Mouse (Mus musculus) neural tube, embryonic 13.5 days (tissue): ENCODE measurements at regions not wholly inside any gene's neighbourhood (a gene's known extent, or its start where the extent isn't known, plus 50 kb on each side); places are given as distances from the start of the nearest gene placed in this dataset.

Experiments
- ATAC-seq: fragments of 200-750 bp; cut with Nextera tagmentation; 2 replicates; pipeline ENCODE4 v1.8.0; 2017; ENCODE audit warnings: low read depth, mild to moderate bottlenecking, moderate TSS enrichment, moderate library complexity
- H3K27ac ChIP-seq: fragments of 300-500 bp; sonication (generic); replicated peaks from 2 replicates; pipeline ENCODE4 v1.5.1; 2015; ENCODE audit warnings: moderate library complexity, mild to moderate bottlenecking, inconsistent platforms
- H3K27me3 ChIP-seq: fragments of 300-500 bp; sonication (generic); 2 replicates; pipeline ENCODE4 v1.6.1; 2015; ENCODE audit warnings: mild to moderate bottlenecking, inconsistent platforms
- H3K36me3 ChIP-seq: fragments of 300-500 bp; sonication (generic); 2 replicates; pipeline ENCODE4 v1.6.1; 2015; ENCODE audit warnings: mild to moderate bottlenecking, inconsistent platforms
- H3K4me1 ChIP-seq: fragments of 300-500 bp; sonication (generic); replicated peaks from 2 replicates; pipeline ENCODE4 v1.6.1; 2015; ENCODE audit warnings: inconsistent platforms
- H3K4me2 ChIP-seq: fragments of 300-500 bp; sonication (generic); 2 replicates; pipeline ENCODE4 v1.6.1; 2015; ENCODE audit warnings: inconsistent platforms, mild to moderate bottlenecking, moderate library complexity
- H3K4me3 ChIP-seq: fragments of 300-500 bp; sonication (generic); 2 replicates; pipeline ENCODE4 v1.5.1; 2015; ENCODE audit warnings: mild to moderate bottlenecking, inconsistent platforms
- H3K9ac ChIP-seq: fragments of 300-500 bp; sonication (generic); 2 replicates; pipeline ENCODE4 v1.6.1; 2015; ENCODE audit warnings: moderate library complexity, mild to moderate bottlenecking, inconsistent platforms
- H3K9me3 ChIP-seq: fragments of 300-500 bp; sonication (generic); 2 replicates; pipeline ENCODE4 v1.6.1; 2016; ENCODE audit warnings: inconsistent platforms
- WGBS: fragments of 180-500 bp; shearing (Covaris S2); methylation state at CpG from one replicate; pipeline ENCODE4 v1.1.7; 2015; 5-methylcytosine and 5-hydroxymethylcytosine counted together

- ATAC-seq = no peak; the same call in 1 of the 2 replicates
- no peaks in the 10 kb centered on the region for H3K9me3 ChIP-seq
- no peak overlapping the region for H3K4me2 ChIP-seq
- no peak overlapping the region for H3K27ac ChIP-seq
- no peaks in the 10 kb centered on the region for H3K4me1 ChIP-seq
- no peak overlapping the region for H3K4me3 ChIP-seq
- 77% methylated on average over 3 of the region's 3 CpGs for WGBS
- no peaks in the 10 kb centered on the region for H3K36me3 ChIP-seq
- no peaks in the 10 kb centered on the region for H3K27me3 ChIP-seq
- H3K9ac ChIP-seq = no peak overlapping the region
These were observed 576.5 kb upstream of the Cpeb2 start for GRCm38 (mm10) chr5:42656460-42656859.

GRCm38 (mm10) chr5:42659994-42660393 lies 573.0 kb upstream of the Cpeb2 start:
- no peaks in the 10 kb centered on the region for H3K36me3 ChIP-seq
- no peak overlapping the region for H3K4me2 ChIP-seq
- H3K27ac ChIP-seq = no peak overlapping the region
- H3K27me3 ChIP-seq = no peaks in the 10 kb centered on the region
- no peak overlapping the region for H3K9ac ChIP-seq
- no peaks in the 10 kb centered on the region for H3K4me1 ChIP-seq
- no peaks in the 10 kb centered on the region for H3K9me3 ChIP-seq
- ATAC-seq = no peak
- 55% methylated on average over 4 of the region's 4 CpGs for WGBS
- H3K4me3 ChIP-seq = no peak overlapping the region

- Histone ChIP-seq H3K9ac (no peak overlapping the region), H3K36me3 (no peaks in the 10 kb centered on the region)
- WGBS = 86% methylated on average over 5 of the region's 5 CpGs
These were observed 553.4 kb upstream of the Cpeb2 start for GRCm38 (mm10) chr5:42679617-42680016.

DNA sequence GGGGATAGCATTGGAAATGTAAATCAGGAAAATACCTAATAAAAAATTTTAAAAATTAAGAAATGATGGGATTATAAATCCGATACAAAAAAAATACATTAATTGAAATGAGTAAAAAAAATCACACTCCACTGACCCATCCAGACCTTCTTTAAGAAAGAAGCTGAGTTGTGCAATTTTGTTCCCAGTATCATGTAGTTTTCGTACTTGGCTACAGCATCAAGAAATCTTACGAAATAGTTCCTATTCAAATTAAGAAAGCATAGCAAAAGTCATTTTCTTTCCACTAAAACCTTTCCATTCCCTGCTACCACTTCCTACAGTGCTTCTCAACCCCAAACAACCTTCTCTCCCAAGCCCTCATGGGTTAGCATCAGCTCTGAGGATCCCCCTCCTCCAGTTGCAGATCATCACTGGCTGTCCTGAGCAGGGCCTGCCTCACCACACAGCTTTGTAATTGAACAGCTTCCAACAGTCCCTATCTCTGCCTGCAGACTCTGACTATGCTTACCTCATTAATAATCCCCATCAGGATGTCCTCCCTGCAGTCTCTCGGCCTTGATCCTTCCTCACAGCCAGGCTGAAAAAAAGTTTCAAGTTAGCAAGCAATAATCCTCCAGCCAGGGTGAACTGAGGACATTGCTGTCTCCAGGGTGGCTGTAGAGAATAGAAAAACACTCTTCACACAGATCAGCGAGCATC lies 547.5 kb upstream of the Cpeb2 start:
- no peaks in the 10 kb centered on the region for H3K9me3 ChIP-seq
- H3K27ac ChIP-seq = no peak overlapping the region
- no peak overlapping the region for H3K9ac ChIP-seq
- ATAC-seq = no peak; the same call in 1 of the 2 replicates
- no peak overlapping the region for H3K4me2 ChIP-seq
- no peaks in the 10 kb centered on the region for H3K36me3 ChIP-seq
- WGBS = 77% methylated on average over 5 of the region's 5 CpGs
- H3K4me3 ChIP-seq = no peak overlapping the region
- H3K4me1 ChIP-seq = no peaks in the 10 kb centered on the region
- no peaks in the 10 kb centered on the region for H3K27me3 ChIP-seq

More at GRCm38 (mm10) chr5:42679617-42680016, 553.4 kb upstream of the Cpeb2 start:
- Histone ChIP-seq H3K4me1 (no peaks in the 10 kb centered on the region), H3K4me2 (no peak overlapping the region), H3K27me3 (no peaks in the 10 kb centered on the region), H3K4me3 (no peak overlapping the region), H3K27ac (no peak overlapping the region), H3K9me3 (no peaks in the 10 kb centered on the region)
- no peak for ATAC-seq

- H3K27me3 ChIP-seq = no peaks in the 10 kb centered on the region
These were observed 545.8 kb upstream of the Cpeb2 start for GRCm38 (mm10) chr5:42687176-42687575.

More at GRCm38 (mm10) chr5:42687176-42687575, 545.8 kb upstream of the Cpeb2 start:
- H3K4me3 ChIP-seq = no peak overlapping the region
- no peaks in the 10 kb centered on the region for H3K9me3 ChIP-seq
- H3K36me3 ChIP-seq = no peaks in the 10 kb centered on the region
- H3K9ac ChIP-seq = no peak overlapping the region
- no peak overlapping the region for H3K4me2 ChIP-seq
- ATAC-seq = no peak
- H3K4me1 ChIP-seq = no peaks in the 10 kb centered on the region
- H3K27ac ChIP-seq = no peak overlapping the region
